Mouse (Mus musculus) liver, postnatal 0 days (tissue): ENCODE results near the gene Pbld1.

Experiments used
- CTCF ChIP-seq: sonication (generic); IDR thresholded peaks from 2 replicates; pipeline ENCODE4 v1.5.1; 2016; ENCODE audit warnings: antibody characterized with exemption, low read depth
- EP300 ChIP-seq: IDR thresholded peaks from 2 replicates; pipeline ENCODE4 v1.6.1; 2016; ENCODE audit warnings: antibody characterized with exemption, low read depth, mild to moderate bottlenecking

GRCm38 (mm10) chr10:63113716-63114360 is 53.9 kb downstream of the Pbld1 start:
- no peak for TF ChIP-seq CTCF
- no peak for TF ChIP-seq EP300
